Mouse (Mus musculus) telencephalon, adult 2 months (tissue): ENCODE data around the gene Apobec1.
"Not testable (repeated sequence)": the region's sequence is repeated elsewhere in the genome, so short reads cannot be mapped to it uniquely, and the experiment has no call there.

Experiments used
- DNase-seq: peaks from one replicate; pipeline ENCODE4 v3.0.0-alpha.2; 2011; ENCODE audit warnings: low read depth, low spot score

The Apobec1 gene

GRCm38 (mm10) chr6:122560427-122560826 lies 41.8 kb downstream of the Apobec1 start:
- peak; percentile 62 for DNase-seq

GRCm38 (mm10) chr6:122556959-122557561 lies 45.2 kb downstream of the Apobec1 start:
- DNase-seq: peak; percentile 41

GRCm38 (mm10) chr6:122555266-122555665 lies 47.0 kb downstream of the Apobec1 start:
- no peak for DNase-seq

- no peak for DNase-seq
These were observed 48.1 kb downstream of the Apobec1 start for GRCm38 (mm10) chr6:122554102-122554501.

GRCm38 (mm10) chr6:122553606-122554005 lies 48.6 kb downstream of the Apobec1 start, which contains the start of gene Aicda:
TSS of gene Aicda (plus strand) at chr6:122553801.
- DNase-seq: no peak

- no peak for DNase-seq
These were observed 56.3 kb downstream of the Apobec1 start for GRCm38 (mm10) chr6:122545948-122546347.

- no peak for DNase-seq
These were observed 56.9 kb downstream of the Apobec1 start for GRCm38 (mm10) chr6:122545289-122545882.

- DNase-seq: no peak
These were observed 57.6 kb downstream of the Apobec1 start for GRCm38 (mm10) chr6:122544672-122545071.

GRCm38 (mm10) chr6:122543574-122543973 lies 58.7 kb downstream of the Apobec1 start:
- no peak for DNase-seq

GRCm38 (mm10) chr6:122542459-122542858 lies 59.8 kb downstream of the Apobec1 start:
- DNase-seq: not testable (repeated sequence)

- no peak for DNase-seq
These were observed 62.7 kb downstream of the Apobec1 start for GRCm38 (mm10) chr6:122539564-122539963.

- no peak for DNase-seq
These were observed 68.2 kb downstream of the Apobec1 start for GRCm38 (mm10) chr6:122534032-122534431.

GRCm38 (mm10) chr6:122532883-122533302 lies 69.4 kb downstream of the Apobec1 start:
- no peak for DNase-seq

GRCm38 (mm10) chr6:122531466-122532174 lies 70.6 kb downstream of the Apobec1 start:
- no peak for DNase-seq

GRCm38 (mm10) chr6:122528136-122528535 lies 74.1 kb downstream of the Apobec1 start:
- DNase-seq: peak; percentile 6
